Mouse (Mus musculus) thymus, postnatal 36 days (tissue): ENCODE results near the gene Dnah2.

Experiments used
- DNase-seq, 2 experiments: peaks; one replicate each; pipeline ENCODE4 v3.0.0; 2022; ENCODE audit warnings: mixed read lengths in 2 of 2

The Dnah2 gene

DNA sequence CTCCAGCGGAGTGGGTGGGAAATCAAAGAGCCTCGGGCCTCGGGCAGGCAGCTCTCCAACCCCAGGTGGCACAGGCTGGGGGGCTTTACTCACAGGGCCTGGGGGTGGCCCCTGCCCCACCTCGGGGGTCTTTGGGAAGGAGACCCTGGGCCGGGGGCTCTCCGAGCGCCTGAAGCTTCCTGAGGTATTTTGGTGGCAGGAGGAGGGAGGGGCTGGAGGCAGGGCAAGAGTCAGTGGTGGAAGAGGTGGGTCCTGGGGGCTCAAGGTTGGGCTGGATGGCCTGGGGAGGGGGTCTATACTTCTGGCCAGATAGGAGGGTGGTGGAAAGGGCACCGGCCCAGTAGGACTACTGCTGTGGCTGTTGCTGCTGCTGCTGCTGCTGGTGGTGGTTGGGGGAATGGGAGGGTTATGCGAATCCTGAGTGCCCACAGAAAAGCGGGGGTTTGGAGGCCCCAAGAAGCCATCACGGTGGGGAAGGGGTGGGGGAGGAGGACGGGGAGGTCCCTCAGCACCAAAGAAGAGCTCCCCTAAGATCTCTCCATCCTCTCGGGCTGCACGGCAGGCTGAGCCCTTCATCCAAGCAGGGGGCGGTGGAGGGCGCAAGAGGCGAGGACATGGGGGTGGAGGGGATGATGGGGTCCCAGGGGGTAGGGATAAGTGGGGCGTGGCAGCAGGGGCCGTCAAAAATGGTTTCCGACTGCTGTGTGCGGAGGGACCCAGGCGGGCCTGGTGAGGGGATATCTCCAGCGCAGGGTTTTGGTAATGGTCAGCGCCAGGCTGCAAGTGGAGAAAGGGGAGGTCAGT is 143.3 kb downstream of the Dnah2 start:
- DNase-seq: peak in 1 of 2 experiments; percentile 33

DNA sequence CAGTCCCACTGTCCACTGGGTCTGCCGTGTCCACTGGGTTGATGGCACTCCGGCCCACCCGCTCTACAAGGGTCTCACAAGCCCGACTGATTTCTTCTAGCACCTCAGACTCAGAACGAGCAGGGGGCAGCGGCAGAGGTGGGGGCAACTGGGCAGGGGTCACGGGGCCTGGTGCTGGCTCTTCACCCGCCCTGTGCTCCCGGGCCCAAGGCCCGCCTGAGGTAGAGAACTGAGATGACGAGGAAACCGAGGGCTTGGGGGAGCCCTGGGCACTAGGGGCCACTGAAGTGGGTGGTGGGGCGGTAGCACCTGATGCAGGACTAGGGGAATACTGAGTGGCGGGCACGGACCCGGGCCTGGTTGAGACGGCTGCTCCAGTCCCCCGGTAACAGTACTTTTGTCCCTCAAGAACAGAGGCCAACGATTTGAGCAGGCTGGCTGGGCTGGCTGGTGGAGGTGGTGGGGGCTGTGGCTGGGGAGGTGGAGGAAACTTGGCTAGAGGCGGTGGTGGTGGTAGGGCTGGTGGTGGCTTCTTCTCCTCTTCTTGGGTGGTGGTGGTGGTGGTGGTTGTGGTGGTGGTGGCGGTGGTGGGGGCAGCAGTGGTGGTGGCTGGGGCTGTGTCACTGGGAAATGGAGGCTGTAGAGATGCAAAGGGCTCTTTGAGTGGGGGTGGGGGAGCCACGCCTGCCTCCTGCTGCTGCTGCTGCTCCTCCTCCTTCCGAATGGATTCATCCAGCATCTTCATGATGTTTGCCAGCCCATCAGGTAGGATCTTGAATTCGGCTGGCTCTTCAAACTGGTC is 144.1 kb downstream of the Dnah2 start:
- peak in 1 of 2 experiments; percentile 25 for DNase-seq

DNA sequence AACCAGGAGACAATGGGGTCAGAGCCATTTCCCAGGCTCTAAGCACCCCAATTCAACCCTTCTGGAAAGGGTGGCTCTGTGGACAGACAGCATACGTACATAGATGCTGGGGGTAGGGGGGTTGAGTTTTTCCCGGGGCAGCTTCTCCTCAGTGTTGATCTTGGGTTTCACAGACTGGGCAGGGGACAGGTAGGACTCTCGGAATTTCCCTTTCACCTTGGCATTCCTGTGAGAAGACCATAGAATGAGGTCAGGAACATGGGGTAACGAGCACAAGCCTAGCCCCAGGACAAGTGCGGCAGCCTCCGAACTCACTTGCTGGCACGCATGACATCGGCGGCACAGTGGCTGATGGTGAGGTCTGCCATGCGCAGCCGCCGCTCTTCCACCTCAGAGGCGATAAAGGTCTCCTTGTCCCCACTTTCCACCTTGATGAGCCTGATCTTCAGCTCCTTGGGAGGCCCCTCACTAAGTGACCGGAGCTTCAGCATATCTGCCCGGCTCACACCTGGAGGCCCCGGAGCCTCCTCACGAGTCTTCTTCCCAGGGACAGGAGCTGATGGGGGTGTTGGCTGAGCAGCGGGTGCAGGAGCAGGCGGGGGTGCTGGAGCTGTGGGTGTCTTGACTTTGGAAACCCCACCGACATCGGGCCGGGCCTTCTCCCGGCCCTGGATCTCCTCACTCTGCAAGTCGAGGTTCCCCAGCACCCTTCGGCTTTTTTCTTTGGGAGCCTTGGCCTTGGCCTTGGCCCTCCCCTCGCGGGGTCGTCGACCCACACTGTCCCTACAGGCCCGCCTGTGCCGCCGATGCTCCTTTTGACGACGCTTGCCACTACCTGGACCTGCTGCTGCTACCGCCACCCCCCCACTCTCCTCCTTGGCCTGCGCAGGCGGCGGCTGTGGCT is 145.0 kb downstream of the Dnah2 start:
- peak in 1 of 2 experiments; percentile 43 for DNase-seq

DNA sequence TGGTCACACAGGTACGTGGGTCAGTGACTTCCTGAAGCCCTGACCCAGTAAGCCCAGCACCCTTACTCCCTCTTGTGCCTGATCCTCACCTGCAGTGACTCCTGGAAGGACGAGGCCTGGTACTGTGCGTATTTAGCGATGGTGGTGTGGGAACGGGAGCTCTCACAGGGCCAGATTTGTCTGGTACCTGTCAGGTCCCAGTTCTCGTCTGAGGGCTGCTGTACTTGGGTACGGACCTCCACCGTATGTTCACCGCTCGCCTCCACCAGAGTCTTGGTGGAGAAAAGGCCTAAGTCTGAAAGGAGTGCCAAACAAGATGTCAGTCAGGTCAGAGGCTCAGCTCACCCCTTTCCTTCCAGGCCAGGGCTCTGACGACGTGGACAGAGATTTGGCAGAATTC is 146.9 kb downstream of the Dnah2 start:
- peak in 1 of 2 experiments; percentile 29 for DNase-seq

DNA sequence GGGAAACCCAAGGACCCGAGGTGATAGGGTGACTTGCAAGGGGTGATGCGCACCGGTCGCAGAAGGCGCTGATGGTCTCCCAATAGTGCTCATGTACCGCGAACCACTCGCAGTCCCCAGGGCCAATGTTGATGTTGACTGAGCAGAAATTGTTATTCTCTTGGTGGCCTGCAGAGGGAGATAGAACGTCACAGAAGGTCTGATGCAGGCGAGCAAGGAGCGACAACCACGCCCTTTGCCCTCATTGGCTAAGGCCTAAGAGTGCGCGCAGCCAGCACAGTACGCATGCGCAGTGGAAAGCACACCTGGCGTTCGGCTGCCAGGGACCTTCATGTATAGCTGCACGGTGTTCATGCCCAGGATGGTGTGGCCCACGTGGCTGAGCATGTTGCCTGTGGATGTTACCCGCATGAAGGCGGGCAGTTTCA is 147.7 kb downstream of the Dnah2 start:
- peak; percentile 84 to 91 for DNase-seq

DNA sequence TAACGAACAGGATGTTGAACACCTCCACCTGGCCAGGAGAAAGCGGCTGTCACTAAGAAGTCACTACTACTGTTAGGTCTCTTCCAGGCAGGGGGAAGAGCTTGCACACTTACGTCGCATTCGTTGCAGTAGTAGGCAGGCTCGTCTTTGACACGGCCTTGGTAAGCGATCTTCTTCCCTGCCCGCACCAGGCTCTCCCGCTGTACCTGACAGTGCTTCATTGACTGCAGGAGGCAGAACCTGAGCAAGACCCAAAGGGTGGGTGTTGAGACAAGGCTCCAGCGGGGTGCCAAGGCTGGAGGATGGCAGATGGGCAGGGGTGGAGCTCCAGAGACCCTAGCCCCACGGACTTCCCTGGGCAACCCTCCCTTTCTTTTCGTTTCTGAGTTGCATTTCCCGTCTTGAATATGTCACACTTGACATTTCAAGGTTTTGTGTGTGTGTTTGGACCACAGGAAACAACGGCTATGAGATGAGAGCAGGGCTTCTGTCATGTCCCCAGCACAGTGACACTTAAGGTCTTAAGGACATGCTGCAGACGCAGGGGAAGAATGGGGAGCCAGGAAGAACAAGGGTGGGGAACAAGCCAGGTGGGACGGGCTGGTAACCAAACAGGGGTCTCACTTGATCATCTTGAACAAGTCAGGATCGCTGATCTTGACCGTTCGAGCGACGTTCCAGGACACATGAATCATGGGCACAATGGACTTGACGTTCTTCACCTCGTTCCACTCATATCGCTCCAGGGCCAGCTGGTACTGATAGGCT is 148.6 kb downstream of the Dnah2 start:
- DNase-seq: peak in 1 of 2 experiments; percentile 32

DNA sequence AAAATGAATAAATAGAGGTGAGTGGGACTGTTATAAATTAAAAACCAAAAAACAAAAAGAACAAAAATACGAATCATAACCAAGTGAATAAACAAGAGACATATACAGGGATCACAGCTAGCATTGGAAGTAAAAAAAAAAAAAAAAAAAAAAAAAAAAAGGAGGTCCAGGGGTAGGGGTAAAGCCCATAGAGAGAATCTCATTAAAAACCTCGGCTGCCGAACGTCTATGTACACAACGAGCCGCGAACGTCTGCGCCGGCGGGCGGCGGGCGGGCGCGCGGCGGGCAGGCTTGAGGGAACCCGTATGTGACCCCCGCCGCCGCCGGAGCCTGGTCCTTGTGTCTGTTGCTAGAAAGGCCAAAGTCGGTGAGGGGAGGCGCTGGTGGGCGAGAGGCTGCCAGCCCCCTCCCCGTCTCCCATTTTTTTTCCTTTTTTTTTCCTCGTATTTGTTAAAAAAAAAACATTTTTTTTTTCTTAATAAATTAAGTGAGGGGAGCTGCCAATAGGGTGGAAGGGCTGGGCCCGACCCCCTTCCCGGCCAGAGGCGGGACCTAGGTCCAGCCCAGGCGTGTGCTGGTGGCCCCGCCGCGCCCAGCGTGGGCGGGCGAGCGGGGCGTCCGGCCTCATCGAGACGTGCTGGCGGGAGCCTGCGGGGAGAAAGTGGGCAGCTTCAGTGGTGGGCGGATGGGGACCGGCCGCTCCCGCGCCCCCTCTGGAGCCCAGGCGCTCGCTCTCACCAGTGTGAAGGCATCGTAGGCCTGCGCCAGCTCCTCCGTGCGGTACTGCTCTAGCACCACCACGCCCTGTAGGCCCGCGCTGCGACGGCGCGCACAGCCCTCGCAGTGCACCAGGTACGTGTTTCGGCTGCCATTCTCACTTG is 149.5 kb downstream of the Dnah2 start:
- peak in 1 of 2 experiments; percentile 43 for DNase-seq

DNA sequence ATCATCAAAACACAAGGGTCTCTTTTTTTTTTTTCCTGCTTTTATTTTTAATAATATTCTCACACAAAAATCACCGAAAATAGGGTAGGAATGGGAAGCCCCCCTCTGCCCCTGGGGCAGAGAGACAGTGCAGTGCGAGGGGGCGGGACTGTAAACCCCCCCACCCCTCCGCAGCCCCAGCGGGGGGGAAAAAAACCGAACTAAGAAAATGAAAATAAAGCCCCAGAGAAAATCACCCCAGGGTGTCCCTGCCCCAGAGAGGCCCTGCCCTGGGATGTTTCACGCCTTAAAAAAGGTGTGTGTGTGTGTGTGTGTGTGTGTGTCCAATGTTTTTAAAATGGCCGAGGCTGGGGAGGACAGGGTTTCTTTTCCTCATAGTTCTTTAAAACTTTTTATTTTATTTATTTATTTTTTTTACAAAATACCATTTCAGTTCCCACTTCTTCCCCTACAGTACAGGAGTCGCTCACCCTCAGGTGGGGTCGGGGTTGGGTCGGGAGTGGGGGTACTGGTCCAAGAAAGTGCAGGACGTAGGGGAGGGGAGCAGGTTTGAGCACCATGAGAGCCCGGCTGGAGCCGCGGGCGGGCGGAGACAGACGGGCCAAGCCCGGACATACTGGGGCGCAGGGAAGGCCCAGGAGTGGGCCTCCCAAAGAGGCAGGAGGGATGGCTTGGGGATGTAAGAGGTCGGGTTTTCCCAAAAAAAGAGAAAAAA is 150.3 kb downstream of the Dnah2 start:
- DNase-seq: peak in 1 of 2 experiments; percentile 42

DNA sequence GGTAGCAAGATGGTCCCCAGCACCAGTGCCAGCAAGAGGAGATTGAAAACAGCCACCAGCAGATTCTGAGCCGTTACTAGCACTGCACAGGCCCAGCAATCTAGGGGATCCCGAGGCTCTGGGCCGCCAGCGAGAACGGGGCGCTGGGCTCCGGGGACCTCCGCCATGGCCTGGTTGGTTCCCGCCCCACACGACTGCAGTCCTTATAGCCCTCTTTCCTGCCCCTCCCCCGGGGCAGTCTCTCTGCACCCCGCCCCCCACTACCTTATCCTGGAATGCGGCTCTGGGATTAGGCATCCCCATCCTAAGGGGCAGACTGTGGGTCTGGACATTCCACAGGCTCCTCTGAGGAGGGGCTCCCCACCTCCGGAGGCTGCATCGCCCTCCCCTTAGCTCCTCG is 150.9 kb downstream of the Dnah2 start, which contains the start of gene Tmem88:
Gene Tmem88, minus strand, starts transcription at position 176 of the 400 bp plus-strand sequence.
- DNase-seq: peak in 1 of 2 experiments; percentile 37

DNA sequence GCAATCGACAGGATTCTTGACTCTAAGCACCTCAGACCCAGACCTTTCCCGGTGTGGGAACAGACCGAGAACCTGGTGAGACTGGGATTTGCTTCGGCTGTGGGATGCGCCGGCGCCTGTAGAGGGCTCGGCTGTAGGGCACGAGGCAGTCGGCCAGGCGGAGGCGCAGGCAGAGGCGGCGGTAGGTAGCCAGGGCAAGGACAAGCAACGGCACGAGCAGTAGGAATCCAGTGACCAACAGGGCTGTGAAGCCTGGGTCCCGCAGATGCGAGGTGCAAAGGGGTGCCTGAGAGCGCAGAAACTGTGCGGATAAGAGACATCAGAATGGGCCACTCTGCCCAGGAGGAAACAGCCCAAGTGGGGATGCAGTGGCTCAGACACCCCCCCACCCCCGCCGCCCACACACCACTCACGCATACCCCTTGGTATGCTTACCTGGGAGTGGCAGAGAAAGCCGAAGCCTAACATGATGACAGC is 151.3 kb downstream of the Dnah2 start:
- DNase-seq: peak in 1 of 2 experiments; percentile 44

DNA sequence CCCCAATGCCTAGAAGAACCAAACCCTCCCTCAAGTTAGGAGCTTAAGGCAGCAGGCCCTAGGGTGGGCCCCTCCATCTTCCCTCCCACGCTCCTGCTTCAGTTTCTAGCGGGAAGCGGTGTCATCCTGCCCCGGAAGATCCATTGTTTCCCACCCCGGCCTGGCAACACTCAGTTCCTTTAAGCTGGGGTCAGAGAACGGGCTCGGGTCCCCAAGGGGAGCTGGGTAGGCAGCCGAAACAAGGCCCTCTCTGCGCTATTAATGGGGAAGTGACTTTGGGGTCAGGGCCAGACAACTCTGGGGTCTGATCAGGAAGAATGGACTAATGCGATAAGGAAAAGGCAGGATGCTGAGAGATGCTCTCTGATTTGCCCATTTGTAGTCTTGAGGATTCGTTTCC is 152.1 kb downstream of the Dnah2 start:
- peak in 1 of 2 experiments; percentile 39 for DNase-seq

DNA sequence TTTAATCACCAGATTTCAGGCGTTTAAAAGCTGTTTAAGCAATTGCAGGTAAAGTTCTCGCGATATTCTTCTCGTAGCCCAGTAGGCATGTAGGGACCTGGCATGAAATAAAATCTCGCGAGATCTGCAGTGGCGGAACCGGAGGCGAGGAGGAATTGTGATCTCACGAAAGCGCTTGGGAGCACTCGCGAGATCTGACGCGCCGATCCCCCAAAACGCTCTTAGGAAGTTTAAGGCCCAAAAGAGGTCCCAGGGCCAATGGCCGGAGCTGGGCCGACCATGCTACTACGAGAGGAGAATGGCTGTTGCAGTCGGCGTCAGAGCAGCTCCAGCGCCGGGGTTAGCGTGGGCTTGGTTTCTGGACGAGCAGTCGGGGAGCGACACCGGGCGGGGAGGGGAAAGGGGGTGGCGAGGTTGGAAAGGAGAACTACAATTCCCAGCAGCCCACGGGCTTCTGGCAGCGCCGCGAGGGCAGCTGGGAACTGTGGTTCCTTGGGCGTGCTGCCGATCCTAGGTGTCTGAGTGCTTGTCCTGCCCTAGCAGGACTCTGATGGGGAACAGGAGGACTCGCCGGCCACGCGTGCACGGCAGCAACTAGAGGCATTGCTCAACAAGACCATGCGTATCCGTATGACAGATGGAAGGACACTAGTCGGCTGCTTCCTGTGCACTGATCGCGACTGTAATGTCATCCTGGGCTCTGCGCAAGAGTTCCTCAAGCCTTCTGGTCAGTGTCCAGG is 153.1 kb downstream of the Dnah2 start:
- peak; percentile 93 to 95 for DNase-seq

DNA sequence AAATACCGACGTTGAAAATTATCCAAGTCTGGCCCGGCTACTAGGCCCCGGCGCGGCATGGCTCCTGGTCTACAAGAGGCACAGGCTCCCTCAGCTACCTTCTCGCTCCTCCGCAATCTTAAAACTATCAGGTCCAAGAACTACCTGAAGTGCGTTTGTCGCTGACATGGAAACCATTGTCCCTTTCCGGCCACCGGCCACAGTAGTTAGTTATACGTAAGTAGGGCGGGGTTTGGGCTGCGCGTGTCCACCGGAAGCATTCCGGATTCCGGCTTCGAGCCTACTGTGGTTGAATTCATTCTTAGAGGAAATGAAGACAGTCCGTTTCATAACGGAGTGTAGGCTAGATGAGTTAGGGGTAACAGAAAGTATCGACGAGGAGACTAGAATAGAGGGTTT is 153.7 kb downstream of the Dnah2 start, which contains the start of the genes Naa38 and Cyb5d1:
Gene Naa38, plus strand, starts transcription at position 253 of the 399 bp plus-strand sequence.
Gene Cyb5d1, minus strand, starts transcription at position 397 of the 399 bp plus-strand sequence.
- DNase-seq: peak; percentile 83 to 87

DNA sequence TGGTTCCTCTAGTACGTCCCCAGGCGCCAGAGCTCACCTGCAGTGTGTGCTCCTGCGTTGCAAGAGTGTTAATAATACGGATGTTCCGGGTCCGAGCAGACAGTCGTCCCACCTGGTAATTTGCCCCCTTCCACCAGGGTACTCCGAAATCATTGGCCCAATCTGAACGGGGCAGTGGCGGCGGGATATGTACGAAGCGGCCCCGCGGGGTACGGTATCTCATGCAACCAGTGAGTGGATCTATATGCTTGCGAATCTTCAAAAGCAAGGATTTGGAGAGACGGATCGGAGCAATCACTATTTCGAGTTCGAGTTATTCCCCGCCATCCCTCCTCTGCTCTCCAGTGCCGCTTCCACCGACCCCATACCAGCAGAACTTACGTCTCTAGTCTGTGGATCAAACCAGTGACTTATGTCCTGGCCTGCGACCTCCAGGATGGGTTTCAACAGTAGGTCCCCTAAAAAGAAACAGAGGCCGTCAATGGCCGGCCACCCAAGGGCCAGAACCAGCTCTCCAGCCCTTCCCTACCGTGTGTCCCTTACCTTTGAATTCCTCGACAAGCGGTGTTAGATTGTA is 154.2 kb downstream of the Dnah2 start:
- peak in 1 of 2 experiments; percentile 37 for DNase-seq

DNA sequence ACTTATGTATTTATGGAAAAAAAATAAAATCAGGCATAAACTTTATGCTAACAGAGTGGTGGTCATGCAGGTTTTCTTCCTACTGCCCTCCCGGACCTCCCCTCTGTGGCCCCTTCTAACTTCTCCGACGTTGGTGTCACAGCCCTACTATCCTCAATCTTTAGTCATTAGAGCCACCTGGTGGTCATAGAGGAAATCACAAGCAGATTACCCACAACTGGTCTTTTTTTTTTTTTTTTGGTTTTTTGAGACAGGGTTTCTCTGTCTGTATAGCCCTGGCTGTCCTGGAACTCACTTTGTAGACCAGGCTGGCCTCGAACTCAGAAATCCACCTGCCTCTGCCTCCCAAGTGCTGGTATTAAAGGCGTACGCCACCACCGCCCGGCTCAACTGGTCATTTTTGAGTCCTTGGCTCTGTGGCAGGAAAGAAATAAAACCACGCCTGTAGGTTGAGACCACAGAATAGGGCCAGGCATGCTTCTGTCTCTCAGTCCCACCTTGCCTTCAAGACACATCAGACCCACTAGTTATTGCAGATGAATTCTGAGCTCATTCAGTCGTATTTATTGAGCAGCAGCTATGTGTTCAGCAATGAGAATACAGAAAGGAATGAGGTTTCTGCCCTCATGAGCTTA is 158.4 kb downstream of the Dnah2 start:
- DNase-seq: peak; percentile 29 to 49

DNA sequence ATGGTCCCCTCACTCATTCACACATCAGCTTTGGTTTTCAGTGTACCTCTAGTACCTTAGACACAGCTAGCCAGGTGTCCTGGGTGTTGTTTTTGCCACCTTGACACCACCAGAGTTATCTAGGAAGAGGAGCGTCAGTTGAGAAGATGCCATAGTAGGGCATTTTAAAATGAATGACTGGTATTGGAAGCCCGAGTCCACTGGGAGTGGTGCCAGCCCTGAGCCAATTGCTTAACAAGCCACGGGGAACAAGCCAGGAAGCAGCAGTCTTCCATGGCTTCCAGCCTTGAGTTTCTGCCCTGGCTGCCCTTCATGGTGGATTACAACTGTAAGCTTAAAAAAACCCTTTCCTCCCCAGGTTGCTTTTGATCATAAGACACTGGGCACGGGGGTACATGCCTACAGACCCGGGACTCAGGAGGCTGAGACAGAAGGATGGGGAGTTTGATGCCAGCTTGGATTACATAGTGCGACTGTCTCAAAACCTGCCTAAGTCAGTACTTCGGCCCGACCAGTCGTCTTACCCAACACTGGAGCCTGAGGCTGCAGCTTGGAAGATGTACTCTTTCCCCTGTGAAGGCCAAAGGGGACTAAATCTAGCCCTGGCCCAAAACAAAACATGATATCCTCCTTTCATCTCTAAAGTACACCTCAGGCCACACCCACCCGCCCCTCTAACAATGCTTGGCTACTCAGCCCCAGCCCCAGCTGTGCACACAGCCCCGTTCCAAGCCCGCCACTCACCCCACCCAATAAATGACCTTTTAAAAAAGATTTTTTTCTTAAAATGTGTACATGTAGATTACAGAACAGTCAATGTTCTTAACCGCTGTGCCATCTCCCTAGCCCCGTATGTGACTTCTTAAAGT is 159.1 kb downstream of the Dnah2 start:
- DNase-seq: peak in 1 of 2 experiments; percentile 10

DNA sequence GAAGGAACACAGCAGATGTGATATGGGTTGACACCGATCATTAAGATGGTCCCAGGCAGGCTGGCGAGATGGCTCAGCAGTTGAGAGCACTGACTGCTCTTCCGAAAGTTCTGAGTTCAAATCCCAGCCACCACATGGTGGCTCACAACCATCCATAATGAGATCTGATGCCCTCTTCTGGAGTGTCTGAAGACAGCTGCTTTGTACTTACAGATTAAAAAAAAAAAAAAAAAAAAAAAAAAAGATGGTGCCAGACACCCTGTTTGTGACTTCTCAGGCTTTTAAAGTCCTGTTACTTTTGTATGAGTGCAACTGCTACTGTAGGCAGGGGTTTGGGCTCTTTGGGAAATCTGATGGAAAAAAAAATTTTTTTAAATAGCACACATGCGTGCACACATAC is 160.2 kb downstream of the Dnah2 start:
- DNase-seq: no peak
